Mouse (Mus musculus) ES-Bruce4 (cell line): Measurements from ENCODE around the gene Hps6. TPM values are rescaled to one million over a fixed set of nuclear protein-coding genes. Genes with fewer than 3 reads are reported as not detected.

Source experiments
- H3K27ac ChIP-seq: 2 replicates; pipeline ENCODE4 v1.5.1; 2012; ENCODE audit warnings: low read length, inconsistent platforms; ENCODE audit not compliant: insufficient read depth
- H3K27me3 ChIP-seq: 2 replicates; pipeline ENCODE4 v1.6.1; 2012; ENCODE audit warnings: mild to moderate bottlenecking, low read length, inconsistent platforms; ENCODE audit not compliant: control insufficient read depth, poor library complexity, insufficient read depth, severe bottlenecking
- H3K36me3 ChIP-seq: 2 replicates; pipeline ENCODE4 v1.6.1; 2012; ENCODE audit warnings: inconsistent platforms, mild to moderate bottlenecking, low read length, moderate library complexity; ENCODE audit not compliant: control insufficient read depth, poor library complexity, insufficient read depth, severe bottlenecking
- H3K4me1 ChIP-seq: one replicate; pipeline ENCODE4 v1.8.1; 2011; ENCODE audit warnings: low read length; ENCODE audit not compliant: control insufficient read depth, insufficient read depth
- H3K4me3 ChIP-seq: 2 replicates; pipeline ENCODE4 v1.5.1; 2011; ENCODE audit warnings: low read depth, mild to moderate bottlenecking, low read length
- H3K9ac ChIP-seq: 2 replicates; pipeline ENCODE4 v1.6.1; 2012; ENCODE audit warnings: low read depth, mild to moderate bottlenecking, inconsistent platforms; ENCODE audit not compliant: poor library complexity, severe bottlenecking
- H3K9me3 ChIP-seq: replicated peaks from 2 replicates; pipeline ENCODE4 v1.6.1; 2012; ENCODE audit warnings: mild to moderate bottlenecking, low read length, inconsistent platforms; ENCODE audit not compliant: control insufficient read depth, poor library complexity, insufficient read depth, severe bottlenecking
- CTCF ChIP-seq: IDR thresholded peaks from one replicate; pipeline ENCODE4 v1.8.1; 2011; ENCODE audit warnings: low read depth, low read length
- EP300 ChIP-seq: IDR thresholded peaks from 2 replicates; pipeline ENCODE4 v1.6.1; 2011; ENCODE audit warnings: low read depth, low read length; ENCODE audit not compliant: insufficient read depth
- POLR2A ChIP-seq: IDR thresholded peaks from one replicate; pipeline ENCODE4 v1.8.1; 2011; ENCODE audit warnings: low read length; ENCODE audit not compliant: insufficient read depth
- polyA plus RNA-seq: library from polyadenylated mRNA; stranded (reverse); fragments of >200 nt; gene quantifications from 2 replicates; pipeline ENCODE4 v1.2.4, GENCODE M21; 2011; ENCODE audit warnings: low read depth; ENCODE audit not compliant: missing spikeins, insufficient read depth, insufficient read length

The Hps6 gene
- polyA plus RNA-seq, 1 experiment: 3.1 TPM

DNA sequence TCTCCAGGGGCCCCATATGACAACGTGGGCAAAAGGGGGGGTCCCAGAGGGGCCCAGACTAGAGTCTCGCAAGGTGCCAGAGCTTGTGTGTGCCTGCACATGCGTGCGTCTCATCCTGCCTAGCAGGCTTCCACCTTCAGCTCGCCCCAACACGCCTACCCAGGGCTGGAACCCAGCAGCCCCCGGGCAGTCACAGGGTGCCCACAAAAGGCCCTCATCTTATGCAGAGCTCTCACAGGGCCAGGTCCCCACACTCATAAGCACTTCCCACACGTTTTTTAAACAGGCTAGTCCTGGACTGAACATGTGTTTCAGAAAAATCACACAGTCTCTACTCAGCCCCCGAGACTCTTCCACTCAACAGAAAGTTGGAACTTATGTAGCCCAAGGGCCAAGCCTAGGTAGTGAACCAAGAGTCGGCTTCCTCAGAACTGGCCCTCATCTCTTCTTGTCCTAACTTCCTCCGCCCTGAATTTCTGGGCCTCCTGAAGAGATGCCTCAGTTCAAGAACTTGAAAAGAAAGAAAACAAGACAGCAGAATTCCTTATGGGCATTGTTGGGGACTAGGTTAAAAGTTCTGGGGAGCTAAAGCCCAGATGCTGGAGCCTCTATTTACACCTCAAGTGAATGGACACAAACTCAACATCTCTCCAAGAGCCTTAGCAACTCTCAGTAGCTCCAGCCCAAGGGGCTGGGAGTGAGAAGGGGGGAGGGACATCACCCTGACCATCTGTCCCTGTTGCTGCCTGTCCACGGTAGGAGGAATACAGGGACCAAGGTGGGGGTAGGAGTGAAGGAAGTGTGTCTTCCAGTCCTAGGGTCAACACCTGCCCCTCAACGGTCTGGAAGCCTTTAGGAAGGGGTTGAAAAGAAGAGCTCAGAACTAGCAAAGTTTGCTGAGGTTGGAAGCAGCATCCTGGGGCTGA is 34.9 kb downstream of the Hps6 start:
- peaks cover 7% of the 10 kb centered on the region for H3K4me1 ChIP-seq
- H3K4me3 ChIP-seq: peak overlapping the region; percentile 88
- peaks cover 31% of the 10 kb centered on the region for H3K36me3 ChIP-seq
- TF ChIP-seq EP300: no peak
- no peak for TF ChIP-seq POLR2A
- TF ChIP-seq CTCF: no peak
- peak overlapping the region; percentile 79 for H3K9ac ChIP-seq
- H3K27ac ChIP-seq: peak overlapping the region; percentile 98
- no peaks in the 10 kb centered on the region for H3K9me3 ChIP-seq
- no peaks in the 10 kb centered on the region for H3K27me3 ChIP-seq

DNA sequence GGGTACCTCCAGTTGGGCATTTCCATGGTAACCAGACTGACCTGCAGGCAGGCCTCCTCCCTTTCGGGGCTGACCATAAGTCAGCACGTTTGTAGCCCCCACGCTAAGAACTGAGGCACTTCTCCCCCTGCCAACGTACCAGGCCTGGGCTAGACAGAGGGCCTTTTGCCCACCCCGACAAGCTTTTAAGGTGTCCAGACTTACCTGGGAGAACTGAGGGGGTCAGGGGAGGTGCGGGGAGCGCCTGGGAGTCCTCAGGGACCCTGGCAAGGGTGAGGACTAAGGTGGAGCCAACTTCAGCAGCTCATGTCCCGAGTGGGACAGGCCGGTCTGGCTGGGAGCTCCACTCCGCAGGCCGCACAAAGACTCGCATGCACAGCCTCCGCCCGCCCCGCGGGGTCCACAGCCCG is 35.5 kb downstream of the Hps6 start:
- peak overlapping the region; percentile 79 for H3K9ac ChIP-seq
- no peaks in the 10 kb centered on the region for H3K27me3 ChIP-seq
- H3K4me1 ChIP-seq: peaks cover 7% of the 10 kb centered on the region
- peaks cover 24% of the 10 kb centered on the region for H3K36me3 ChIP-seq
- peak overlapping the region; percentile 88 for H3K4me3 ChIP-seq
- no peaks in the 10 kb centered on the region for H3K9me3 ChIP-seq
- peak overlapping the region; percentile 98 for H3K27ac ChIP-seq
- TF ChIP-seq EP300 (no peak), POLR2A (no peak), CTCF (no peak)

DNA sequence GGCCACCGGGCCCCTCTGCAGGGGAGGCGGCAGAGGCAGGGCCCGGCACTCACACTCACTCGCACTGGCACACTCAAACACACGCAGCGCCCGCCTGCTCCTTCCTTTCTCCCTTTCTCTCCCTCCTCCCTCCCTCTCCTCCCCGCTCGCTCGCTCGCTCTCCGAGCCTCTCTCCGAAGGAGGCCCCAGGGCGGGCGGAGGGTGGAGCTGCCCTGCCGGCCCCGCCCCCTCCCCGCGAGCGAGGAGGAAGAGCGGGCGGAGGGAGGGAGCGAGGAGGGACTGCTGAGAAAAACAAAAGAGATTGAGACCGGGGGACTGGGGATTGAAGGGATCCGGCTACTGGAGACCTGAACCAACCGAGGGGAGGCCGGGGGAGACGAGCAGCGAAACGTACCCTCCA is 36.2 kb downstream of the Hps6 start:
- Histone ChIP-seq H3K36me3 (peaks cover 18% of the 10 kb centered on the region), H3K27me3 (no peaks in the 10 kb centered on the region), H3K9ac (peak overlapping the region; percentile 79), H3K9me3 (no peaks in the 10 kb centered on the region), H3K4me1 (peaks cover 7% of the 10 kb centered on the region), H3K4me3 (peak overlapping the region; percentile 88), H3K27ac (peak overlapping the region; percentile 74)
- TF ChIP-seq CTCF: no peak
- no peak for TF ChIP-seq EP300
- TF ChIP-seq POLR2A: peak; percentile 68

DNA sequence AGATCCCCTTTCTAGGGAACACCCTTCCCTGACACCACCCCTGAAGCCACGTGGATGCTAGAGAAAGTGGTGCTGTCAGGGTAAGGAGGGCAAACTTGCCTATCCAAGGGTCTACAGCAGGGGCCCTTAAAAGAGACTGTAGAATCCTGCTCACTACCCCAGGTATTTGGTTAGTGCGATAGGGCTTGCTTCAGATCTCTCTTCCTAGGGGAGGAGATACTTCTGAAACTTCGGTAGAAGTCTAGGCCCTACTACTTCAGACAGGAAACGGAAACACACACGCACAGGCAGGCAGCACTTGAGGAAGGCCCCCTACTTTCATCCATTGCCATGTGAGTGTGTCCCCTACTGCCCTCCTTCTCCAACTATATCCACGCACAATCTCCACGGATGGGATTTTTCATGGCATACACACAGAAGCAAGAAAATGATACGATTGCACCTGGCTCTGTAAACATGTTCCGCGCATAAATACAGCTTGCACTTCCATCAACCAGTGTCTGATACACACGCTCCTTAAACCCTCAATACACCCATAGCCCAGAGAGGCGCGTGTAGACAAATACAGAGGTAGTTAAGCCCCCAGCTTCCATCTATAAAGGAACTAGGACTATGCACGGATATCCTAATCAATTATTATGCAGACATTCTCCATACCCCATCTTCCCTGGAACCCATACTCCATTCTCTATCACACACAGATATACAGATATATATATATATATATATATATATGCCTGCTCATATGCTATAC is 37.0 kb downstream of the Hps6 start:
- peak overlapping the region; percentile 74 for H3K27ac ChIP-seq
- peaks cover 4% of the 10 kb centered on the region for H3K4me1 ChIP-seq
- peak overlapping the region; percentile 79 for H3K9ac ChIP-seq
- H3K27me3 ChIP-seq: no peaks in the 10 kb centered on the region
- H3K9me3 ChIP-seq: no peaks in the 10 kb centered on the region
- no peak for TF ChIP-seq CTCF
- TF ChIP-seq POLR2A: no peak
- no peak for TF ChIP-seq EP300
- H3K36me3 ChIP-seq: peaks cover 9% of the 10 kb centered on the region
- peak overlapping the region; percentile 64 for H3K4me3 ChIP-seq

DNA sequence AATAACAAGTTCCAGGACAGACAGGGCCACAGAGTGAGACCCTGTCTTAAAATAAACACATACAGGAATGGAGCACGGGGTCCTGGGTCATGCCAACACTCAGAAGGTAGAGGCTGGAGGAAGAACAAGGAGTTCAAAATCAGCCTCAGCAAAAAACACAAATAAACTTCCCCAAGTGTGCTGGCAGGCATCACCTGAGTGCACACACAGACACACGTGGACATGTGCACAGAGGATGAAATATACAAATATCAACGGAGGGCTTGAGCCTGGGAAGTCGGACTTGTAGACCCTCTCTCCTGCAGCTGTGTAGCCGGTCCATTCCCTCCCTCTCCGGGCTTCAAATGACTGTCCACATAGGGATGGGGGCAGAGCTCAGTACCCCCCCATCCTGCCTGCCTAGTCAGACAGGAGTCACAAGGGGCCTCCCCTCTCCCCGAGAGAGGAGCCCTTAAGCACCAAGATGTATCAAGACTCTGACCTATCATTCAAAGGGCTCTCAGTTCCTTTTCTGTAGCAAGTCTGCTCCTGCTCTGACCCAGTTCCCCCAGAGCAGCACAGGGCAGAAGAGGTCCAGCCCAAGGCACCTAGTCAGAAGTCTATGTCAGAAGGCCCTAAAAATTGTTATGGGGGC is 38.1 kb downstream of the Hps6 start:
- no peaks in the 10 kb centered on the region for H3K36me3 ChIP-seq
- peak overlapping the region; percentile 40 for H3K27ac ChIP-seq
- peak overlapping the region; percentile 43 for H3K4me3 ChIP-seq
- H3K9me3 ChIP-seq: no peaks in the 10 kb centered on the region
- H3K27me3 ChIP-seq: no peaks in the 10 kb centered on the region
- peaks cover 4% of the 10 kb centered on the region for H3K4me1 ChIP-seq
- peak overlapping the region; percentile 99 for H3K9ac ChIP-seq
- no peak for TF ChIP-seq CTCF
- no peak for TF ChIP-seq POLR2A
- TF ChIP-seq EP300: no peak
